Mouse (Mus musculus): Measurements from ENCODE around the gene Dhx29. TPM values are rescaled to one million over a fixed set of nuclear protein-coding genes. Genes with fewer than 3 reads are reported as not detected.

Dhx29 gene
- total RNA-seq, 1 experiment, result 33.2 TPM

Other genes starting within 250 kb of the Dhx29 start
- gene Plpp1, start 126.7 kb upstream of the Dhx29 start, total RNA-seq (2012; rRNA removed), result 33.0 and 38.2 TPM in 2 replicates
- 61.8 and 77.1 TPM in 2 replicates for gene Mtrex, start 56 bp upstream of the Dhx29 start, total RNA-seq (2012; rRNA removed)
- gene Ccno, start 60.3 kb downstream of the Dhx29 start, total RNA-seq (2012; rRNA removed), result 10.8 and 13.1 TPM in 2 replicates
- not detected in 2 replicates for gene Mcidas, start 66.4 kb downstream of the Dhx29 start, total RNA-seq (2012; rRNA removed)
- gene Cdc20b, start 107.7 kb downstream of the Dhx29 start, total RNA-seq (2012; rRNA removed), result 0.16 and 0.49 TPM in 2 replicates
- 17.0 and 35.5 TPM in 2 replicates for gene Gpx8, start 119.0 kb downstream of the Dhx29 start, total RNA-seq (2012; rRNA removed)
- gene Gzma, start 173.5 kb downstream of the Dhx29 start, total RNA-seq (2012; rRNA removed), result not detected in 2 replicates

Data from ES-E14 (cell line).